Mouse (Mus musculus) MEL (cell line): ENCODE data around the gene Cfap52. TPM values are rescaled to one million over a fixed set of nuclear protein-coding genes. Genes with fewer than 3 reads are reported as not detected.

Experiments
- DNase-seq: peaks from one replicate; pipeline ENCODE4 v3.0.0; 2011; ENCODE audit warnings: low read depth, low spot score
- H3K27ac ChIP-seq: 2 replicates; pipeline ENCODE4 v1.5.1; 2012; ENCODE audit warnings: low read depth, mild to moderate bottlenecking, control low read depth, low read length, moderate library complexity; ENCODE audit not compliant: control insufficient read depth
- H3K27me3 ChIP-seq, 2 experiments: fragments of 150-350 bp in 1 of 2; sonication (generic) in 1 of 2; 2 replicates each; pipeline ENCODE4 v1.6.1; 2012; ENCODE audit warnings: low read length in 2 of 2, mild to moderate bottlenecking in 2 of 2, improper control_type of control experiment in 1 of 2, moderate library complexity in 1 of 2; ENCODE audit not compliant: insufficient read depth in 2 of 2, control insufficient read depth in 1 of 2
- H3K36me3 ChIP-seq, 2 experiments: 2 replicates each; pipeline ENCODE4 v1.6.1; 2012 to 2014; ENCODE audit warnings: low read length in 2 of 2, improper control_type of control experiment in 1 of 2, inconsistent platforms in 1 of 2, mild to moderate bottlenecking in 1 of 2; ENCODE audit not compliant: insufficient read depth in 2 of 2, control insufficient read depth in 1 of 2
- H3K4me1 ChIP-seq, 2 experiments: fragments of 150-350 bp in 1 of 2; sonication (generic) in 1 of 2; 2 replicates each; pipeline ENCODE4 v1.6.1; 2012; ENCODE audit warnings: low read length in 2 of 2, improper control_type of control experiment in 1 of 2, mild to moderate bottlenecking in 1 of 2; ENCODE audit not compliant: insufficient read depth in 2 of 2, control insufficient read depth in 1 of 2
- H3K4me3 ChIP-seq, 2 experiments: fragments of 150-350 bp in 1 of 2; sonication (generic) in 1 of 2; 2 replicates each; pipeline ENCODE4 v1.5.1; 2012; ENCODE audit warnings: low read depth in 2 of 2, low read length in 2 of 2, mild to moderate bottlenecking in 2 of 2, moderate library complexity in 2 of 2, control low read depth in 1 of 2, improper control_type of control experiment in 1 of 2; ENCODE audit not compliant: control insufficient read depth in 1 of 2, insufficient read depth in 1 of 2
- H3K79me2 ChIP-seq: 2 replicates; pipeline ENCODE4 v1.6.1; 2012; ENCODE audit warnings: mild to moderate bottlenecking, low read length, moderate library complexity; ENCODE audit not compliant: control insufficient read depth, poor library complexity, insufficient read depth
- H3K9ac ChIP-seq: 2 replicates; pipeline ENCODE4 v1.6.1; 2012; ENCODE audit warnings: low read depth, mild to moderate bottlenecking, control low read depth, low read length, moderate library complexity; ENCODE audit not compliant: control insufficient read depth, poor library complexity, severe bottlenecking
- H3K9me3 ChIP-seq: fragments of 150-350 bp; sonication (generic); replicated peaks from 2 replicates; pipeline ENCODE4 v1.6.1; 2012; ENCODE audit warnings: mild to moderate bottlenecking, low read length, improper control_type of control experiment, moderate library complexity; ENCODE audit not compliant: insufficient read depth
- CTCF ChIP-seq, 3 experiments: IDR thresholded peaks in 2 of 3; conservative IDR thresholded peaks in 1 of 3; 2 replicates each; pipeline ENCODE4 v1.5.1; 2011 to 2012; ENCODE audit warnings: low read length in 3 of 3, low read depth in 2 of 3, mild to moderate bottlenecking in 2 of 3, improper control_type of control experiment in 1 of 3, inconsistent platforms in 1 of 3, mixed read lengths in 1 of 3, moderate library complexity in 1 of 3; ENCODE audit not compliant: control insufficient read depth in 1 of 3, insufficient read depth in 1 of 3, poor library complexity in 1 of 3, severe bottlenecking in 1 of 3
- ELF1 ChIP-seq: IDR thresholded peaks from 2 replicates; pipeline ENCODE4 v1.6.1; 2014; ENCODE audit warnings: low read depth, mild to moderate bottlenecking, inconsistent platforms, low read length, improper control_type of control experiment, moderate library complexity
- MAZ ChIP-seq: IDR thresholded peaks from 2 replicates; pipeline ENCODE4 v1.6.1; 2012; ENCODE audit warnings: low read depth, mild to moderate bottlenecking, inconsistent platforms, low read length, improper control_type of control experiment
- RAD21 ChIP-seq: IDR thresholded peaks from 2 replicates; pipeline ENCODE4 v1.6.1; 2011; ENCODE audit warnings: mild to moderate bottlenecking, low read depth, low read length, improper control_type of control experiment
- SMC3 ChIP-seq: IDR thresholded peaks from 2 replicates; pipeline ENCODE4 v1.6.1; 2011; ENCODE audit warnings: low read depth, low read length, improper control_type of control experiment
- USF1 ChIP-seq: IDR thresholded peaks from 2 replicates; pipeline ENCODE4 v1.6.1; 2014; ENCODE audit warnings: low read depth, mild to moderate bottlenecking, inconsistent platforms, low read length, improper control_type of control experiment, moderate library complexity
- ZC3H11A ChIP-seq: IDR thresholded peaks from 2 replicates; pipeline ENCODE4 v1.6.1; 2012; ENCODE audit warnings: low read depth, mild to moderate bottlenecking, inconsistent platforms, low read length, improper control_type of control experiment
- ZKSCAN1 ChIP-seq: IDR thresholded peaks from 2 replicates; pipeline ENCODE4 v1.6.1; 2012; ENCODE audit warnings: low read depth, mild to moderate bottlenecking, inconsistent platforms, low read length, improper control_type of control experiment, moderate library complexity
- polyA plus RNA-seq, 2 experiments: library from polyadenylated mRNA; stranded (reverse) in 1 of 2; unstranded in 1 of 2; fragments of >175 nt in 1 of 2; fragments of >200 nt in 1 of 2; gene quantifications; 2 replicates each; pipeline versions ENCODE4 v1.2.1 to v1.2.4; 2012; ENCODE audit warnings: low replicate concordance in 2 of 2, low read depth in 1 of 2; ENCODE audit not compliant: insufficient read length in 2 of 2, insufficient read depth in 1 of 2, missing spikeins in 1 of 2
- total RNA-seq: library from RNA; depleted of rRNA; stranded (reverse); fragments of 300-350 nt; gene quantifications from 2 replicates; pipeline ENCODE4 v1.2.3, GENCODE M21; 2012

Gene Cfap52
- total and polyA plus RNA-seq, 3 experiments: not detected

DNA sequence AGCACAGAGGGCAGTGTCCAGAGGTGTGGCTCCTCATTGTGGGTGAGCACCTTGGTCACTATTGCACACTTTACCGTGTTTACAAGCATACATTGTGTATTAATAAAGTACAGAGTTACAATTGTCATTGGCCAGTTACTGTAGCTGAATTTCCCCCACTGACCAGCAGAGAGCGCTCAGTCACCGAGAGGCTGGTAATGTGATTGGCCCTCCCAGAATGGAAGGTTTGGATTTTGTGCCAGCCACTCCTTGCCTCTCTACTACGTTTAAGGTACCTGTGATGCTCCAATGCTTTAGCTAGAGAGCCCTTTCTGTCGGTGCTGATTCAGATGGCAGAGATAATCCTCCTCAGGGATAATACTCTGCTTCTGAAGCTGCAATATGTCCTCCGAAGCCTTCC is 38.7 kb upstream of the Cfap52 start:
- Histone ChIP-seq H3K27ac (no peak overlapping the region), H3K27me3 (no peaks in the 10 kb centered on the region), H3K4me3 (no peak overlapping the region), H3K4me1 (peaks cover 0 to 5% of the 10 kb centered on the region in 2 experiments; a peak in 1 of 4 replicates), H3K36me3 (peaks cover 0 to 2% of the 10 kb centered on the region in 2 experiments; a peak in 2 of 4 replicates)
- TF ChIP-seq ELF1 (no peak), ZC3H11A (peak; percentile 62; the same call in 1 of the 2 replicates), SMC3 (peak; percentile 87), RAD21 (peak; percentile 85), CTCF (IDR thresholded peaks at IDR 0.05 in 2 of 3, conservative IDR thresholded peaks at IDR 0.05 in 1 of 3; ENCODE audit: control insufficient read depth in 1 of 3, insufficient read depth in 1 of 3, low read depth in 2 of 3, low read length in 3 of 3, poor library complexity in 1 of 3, severe bottlenecking in 1 of 3) (peak; percentile 88 to 92 (median 89))
- TF ChIP-seq, all 39 proteins: peak for 4
- Histone ChIP-seq H3K79me2 (no peaks in the 10 kb centered on the region), H3K9ac (no peak overlapping the region), H3K9me3 (no peaks in the 10 kb centered on the region)
- DNase-seq: peak; percentile 66

GRCm38 (mm10) chr11:67999629-68000028 is 34.2 kb upstream of the Cfap52 start:
- Histone ChIP-seq H3K4me1 (no peaks in the 10 kb centered on the region), H3K9ac (no peak overlapping the region), H3K27me3 (no peaks in the 10 kb centered on the region), H3K4me3 (no peak overlapping the region), H3K79me2 (no peaks in the 10 kb centered on the region), H3K9me3 (no peaks in the 10 kb centered on the region), H3K27ac (no peak overlapping the region), H3K36me3 (0 out of 4 replicates have a peak, but pooled peaks cover 0 to 1% of the 10 kb centered on the region in 2 experiments)
- DNase-seq: no peak
- TF ChIP-seq SMC3 (peak; percentile 34), RAD21 (peak; percentile 31), USF1 (no peak), CTCF (IDR thresholded peaks at IDR 0.05 in 2 of 3, conservative IDR thresholded peaks at IDR 0.05 in 1 of 3; ENCODE audit: control insufficient read depth in 1 of 3, insufficient read depth in 1 of 3, low read depth in 2 of 3, low read length in 3 of 3, poor library complexity in 1 of 3, severe bottlenecking in 1 of 3) (peak in 1 of 3 experiments; percentile 28; a peak in 2 of 6 replicates)

GRCm38 (mm10) chr11:67998905-67999304 is 33.5 kb upstream of the Cfap52 start:
- 0 out of 4 replicates have a peak, but pooled peaks cover 0 to 1% of the 10 kb centered on the region in 2 experiments for H3K36me3 ChIP-seq
- no peak overlapping the region for H3K9ac ChIP-seq
- DNase-seq: no peak
- H3K4me1 ChIP-seq: no peaks in the 10 kb centered on the region
- H3K4me3 ChIP-seq: no peak overlapping the region
- H3K27me3 ChIP-seq: no peaks in the 10 kb centered on the region
- TF ChIP-seq MAZ (no peak), ZKSCAN1 (no peak)
- no peaks in the 10 kb centered on the region for H3K9me3 ChIP-seq
- no peak overlapping the region for H3K27ac ChIP-seq
- no peaks in the 10 kb centered on the region for H3K79me2 ChIP-seq
